Mouse (Mus musculus): ENCODE measurements around the gene Clk3.

GRCm38 (mm10) chr9:57798725-57799253 lies 33.1 kb upstream of the Clk3 start:
- TF ChIP-seq CTCF (IDR thresholded peaks at IDR 0.05; ENCODE audit: low read depth): no peak
- peak; percentile 89 for TF ChIP-seq EP300 (IDR thresholded peaks at IDR 0.05; ENCODE audit: low read depth)

Measured in heart, postnatal 0 days (tissue).